Mouse (Mus musculus) layer of hippocampus, postnatal 14 days (tissue): ENCODE data around the gene Casq2. TPM values are rescaled to one million over a fixed set of nuclear protein-coding genes. Genes with fewer than 3 reads are reported as not detected.
A peak's percentile ranks its signal among the peaks of the same experiment; 100 is the strongest.

Experiments
- DNase-seq, 2 experiments: peaks; one replicate each; pipeline ENCODE4 v3.0.0; 2021 to 2022; ENCODE audit warnings: low spot score in 2 of 2, mixed read lengths in 1 of 2
- long read RNA-seq, 2 experiments: library from polyadenylated mRNA; stranded (forward); transcript quantifications; one replicate each; pipeline ENCODE4 v2.0.0; 2021
- total RNA-seq, 2 experiments: library from RNA; stranded (reverse); gene quantifications; 2 replicates each; pipeline ENCODE4 v1.2.3; 2021

The Casq2 gene
- 1 to 10 TPM; 1.2 to 1.3 TPM for total RNA-seq
- long read RNA-seq, experiment 1, partial matches to known transcripts: 0 of 1 reads
- long read RNA-seq, experiment 1, other reads (novel, unspliced or antisense): 0 of 1 reads
- long read RNA-seq, experiment 2: 0 reads

GRCm38 (mm10) chr3:102086283-102086682 is at the start of gene Casq2:
Casq2 (plus strand) TSS chr3:102086415.
- DNase-seq: no peak

- no peak for DNase-seq
These were observed 48.4 kb upstream of the Casq2 start for GRCm38 (mm10) chr3:102037806-102038205.

- no peak for DNase-seq
These were observed 47.6 kb upstream of the Casq2 start for GRCm38 (mm10) chr3:102038608-102039007.

GRCm38 (mm10) chr3:102041632-102042031 is 44.6 kb upstream of the Casq2 start:
- no peak for DNase-seq

- DNase-seq: peak in 1 of 2 experiments; percentile 15
These were observed 41.1 kb upstream of the Casq2 start for GRCm38 (mm10) chr3:102045071-102045470.

GRCm38 (mm10) chr3:102047532-102047931 is 38.7 kb upstream of the Casq2 start:
- DNase-seq: no peak

- no peak for DNase-seq
These were observed 36.8 kb upstream of the Casq2 start for GRCm38 (mm10) chr3:102049207-102050104.

- no peak for DNase-seq
These were observed 34.2 kb upstream of the Casq2 start for GRCm38 (mm10) chr3:102052036-102052435.

- no peak for DNase-seq
These were observed 32.9 kb upstream of the Casq2 start for GRCm38 (mm10) chr3:102053293-102053692.

- DNase-seq: no peak
These were observed 30.3 kb upstream of the Casq2 start for GRCm38 (mm10) chr3:102055878-102056277.

GRCm38 (mm10) chr3:102060065-102060464 is 26.1 kb upstream of the Casq2 start:
- no peak for DNase-seq

GRCm38 (mm10) chr3:102061923-102062670 is 24.1 kb upstream of the Casq2 start:
- DNase-seq: peak; percentile 32 to 63

GRCm38 (mm10) chr3:102062671-102063010 is 23.6 kb upstream of the Casq2 start:
- no peak for DNase-seq

GRCm38 (mm10) chr3:102063273-102064120 is 22.7 kb upstream of the Casq2 start:
- no peak for DNase-seq

GRCm38 (mm10) chr3:102064566-102064965 is 21.6 kb upstream of the Casq2 start:
- no peak for DNase-seq

GRCm38 (mm10) chr3:102067306-102067705 is 18.9 kb upstream of the Casq2 start:
- DNase-seq: no peak

- DNase-seq: no peak
These were observed 18.4 kb upstream of the Casq2 start for GRCm38 (mm10) chr3:102067861-102068260.

GRCm38 (mm10) chr3:102069260-102069659 is 17.0 kb upstream of the Casq2 start:
- no peak for DNase-seq

- no peak for DNase-seq
These were observed 16.5 kb upstream of the Casq2 start for GRCm38 (mm10) chr3:102069686-102070085.

- no peak for DNase-seq
These were observed 15.9 kb upstream of the Casq2 start for GRCm38 (mm10) chr3:102070360-102070759.

GRCm38 (mm10) chr3:102071016-102071415 is 15.2 kb upstream of the Casq2 start:
- DNase-seq: peak; percentile 47 to 67
